Mouse (Mus musculus) forebrain, postnatal 0 days (tissue): ENCODE results near the gene Ppp1r12b. TPM values are rescaled to one million over a fixed set of nuclear protein-coding genes. Genes with fewer than 3 reads are reported as not detected.

Source experiments
- ATAC-seq: fragments of 200-750 bp; cut with Nextera tagmentation; 2 replicates; pipeline ENCODE4 v1.8.0; 2017; ENCODE audit warnings: mild to moderate bottlenecking, moderate library complexity
- DNase-seq: peaks from one replicate; pipeline ENCODE4 v3.0.0-alpha.2; 2015
- H3K27ac ChIP-seq: fragments of 300-500 bp; sonication (generic); 2 replicates; pipeline ENCODE4 v1.5.1; 2014; ENCODE audit warnings: low read depth, mild to moderate bottlenecking, antibody characterized with exemption, low read length, moderate library complexity, mixed read lengths
- H3K27me3 ChIP-seq: fragments of 300-500 bp; sonication (generic); 2 replicates; pipeline ENCODE4 v1.6.1; 2014; ENCODE audit warnings: mild to moderate bottlenecking, low read length, mixed read lengths; ENCODE audit not compliant: insufficient read depth
- H3K36me3 ChIP-seq: fragments of 300-500 bp; sonication (generic); 2 replicates; pipeline ENCODE4 v1.6.1; 2014; ENCODE audit warnings: mild to moderate bottlenecking, moderate library complexity; ENCODE audit not compliant: insufficient read depth
- H3K4me1 ChIP-seq: fragments of 300-500 bp; sonication (generic); 2 replicates; pipeline ENCODE4 v1.6.1; 2014; ENCODE audit warnings: antibody characterized with exemption; ENCODE audit not compliant: insufficient read depth
- H3K4me2 ChIP-seq: fragments of 300-500 bp; sonication (generic); 2 replicates; pipeline ENCODE4 v1.6.1; 2014; ENCODE audit warnings: low read depth, mild to moderate bottlenecking, moderate library complexity
- H3K4me3 ChIP-seq: fragments of 300-500 bp; sonication (generic); 2 replicates; pipeline ENCODE4 v1.5.1; 2014; ENCODE audit warnings: low read depth, low read length, mixed read lengths
- H3K9ac ChIP-seq: fragments of 300-500 bp; sonication (generic); 2 replicates; pipeline ENCODE4 v1.6.1; 2014; ENCODE audit warnings: mild to moderate bottlenecking
- H3K9me3 ChIP-seq: fragments of 300-500 bp; sonication (generic); 2 replicates; pipeline ENCODE4 v1.6.1; 2016; ENCODE audit warnings: low read length
- CTCF ChIP-seq: sonication (generic); IDR thresholded peaks from 2 replicates; pipeline ENCODE4 v1.5.1; 2016; ENCODE audit warnings: antibody characterized with exemption, control low read depth, low read depth
- WGBS: fragments of 180-500 bp; shearing (Covaris S2); extraction: QIAGEN DNeasy Blood & Tissue Kit; methylation state at CpG from one replicate; pipeline ENCODE4 v1.1.7; 2014; 5-methylcytosine and 5-hydroxymethylcytosine counted together
- polyA plus RNA-seq: library from polyadenylated mRNA; unstranded; fragments of >200 nt; fragmentation: Nextera tagmentation; extraction: Ambion mirVana; gene quantifications from 2 replicates; pipeline ENCODE4 v1.2.1, GENCODE M21; 2015
- total RNA-seq: library from RNA; depleted of rRNA; stranded (reverse); fragments of >200 nt; gene quantifications from 2 replicates; pipeline ENCODE4 v1.2.3, GENCODE M21; 2014

Ppp1r12b gene
- total and polyA plus RNA-seq, 2 experiments from 2014 or later = 12.4 to 39.9 TPM

DNA sequence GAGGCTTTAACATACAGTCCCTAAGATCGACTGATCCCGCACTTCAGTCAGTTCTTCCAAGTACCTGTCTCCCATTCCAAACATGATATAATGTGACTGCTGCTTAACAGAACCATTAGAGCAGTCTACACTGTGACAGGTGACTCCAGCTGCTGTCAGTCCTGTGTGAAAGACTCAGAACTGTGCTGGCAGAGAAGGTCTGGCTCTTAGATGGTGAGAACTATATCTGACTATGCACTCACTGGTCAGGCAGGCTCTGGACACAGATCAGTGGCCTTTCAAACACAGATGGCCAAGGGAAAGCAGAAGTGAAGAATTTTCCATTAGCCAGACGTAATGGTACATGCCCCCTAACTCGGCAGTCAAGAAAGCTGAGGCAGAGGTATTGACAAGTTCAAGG lies 43.9 kb downstream of the Ppp1r12b start:
- DNase-seq (no peak), ATAC-seq (no peak)
- H3K4me3 ChIP-seq = no peak overlapping the region
- no peak overlapping the region for H3K27ac ChIP-seq
- H3K27me3 ChIP-seq = no peaks in the 10 kb centered on the region
- H3K9me3 ChIP-seq = no peaks in the 10 kb centered on the region
- no peak overlapping the region for H3K9ac ChIP-seq
- 86% methylated on average over 4 of the region's 4 CpGs for WGBS
- no peaks in the 10 kb centered on the region for H3K36me3 ChIP-seq
- no peak for TF ChIP-seq CTCF
- H3K4me1 ChIP-seq = no peaks in the 10 kb centered on the region
- H3K4me2 ChIP-seq = no peak overlapping the region

GRCm38 (mm10) chr1:134910037-134910436 lies 45.7 kb downstream of the Ppp1r12b start:
- H3K27me3 ChIP-seq = no peaks in the 10 kb centered on the region
- H3K36me3 ChIP-seq = no peaks in the 10 kb centered on the region
- ATAC-seq (no peak), DNase-seq (no peak)
- H3K9me3 ChIP-seq = no peaks in the 10 kb centered on the region
- H3K27ac ChIP-seq = no peak overlapping the region
- no peak for TF ChIP-seq CTCF
- no peaks in the 10 kb centered on the region for H3K4me1 ChIP-seq
- no peak overlapping the region for H3K4me2 ChIP-seq
- H3K4me3 ChIP-seq = no peak overlapping the region
- no peak overlapping the region for H3K9ac ChIP-seq
- WGBS = 25% methylated on average over 3 of the region's 3 CpGs

GRCm38 (mm10) chr1:134909442-134909841 lies 46.3 kb downstream of the Ppp1r12b start:
- Histone ChIP-seq H3K27me3 (no peaks in the 10 kb centered on the region), H3K9me3 (no peaks in the 10 kb centered on the region), H3K4me2 (no peak overlapping the region), H3K4me1 (no peaks in the 10 kb centered on the region), H3K9ac (no peak overlapping the region), H3K27ac (no peak overlapping the region), H3K4me3 (no peak overlapping the region), H3K36me3 (no peaks in the 10 kb centered on the region)
- ATAC-seq (no peak), DNase-seq (no peak)
- 81% methylated on average over 9 of the region's 9 CpGs for WGBS
- no peak for TF ChIP-seq CTCF

DNA sequence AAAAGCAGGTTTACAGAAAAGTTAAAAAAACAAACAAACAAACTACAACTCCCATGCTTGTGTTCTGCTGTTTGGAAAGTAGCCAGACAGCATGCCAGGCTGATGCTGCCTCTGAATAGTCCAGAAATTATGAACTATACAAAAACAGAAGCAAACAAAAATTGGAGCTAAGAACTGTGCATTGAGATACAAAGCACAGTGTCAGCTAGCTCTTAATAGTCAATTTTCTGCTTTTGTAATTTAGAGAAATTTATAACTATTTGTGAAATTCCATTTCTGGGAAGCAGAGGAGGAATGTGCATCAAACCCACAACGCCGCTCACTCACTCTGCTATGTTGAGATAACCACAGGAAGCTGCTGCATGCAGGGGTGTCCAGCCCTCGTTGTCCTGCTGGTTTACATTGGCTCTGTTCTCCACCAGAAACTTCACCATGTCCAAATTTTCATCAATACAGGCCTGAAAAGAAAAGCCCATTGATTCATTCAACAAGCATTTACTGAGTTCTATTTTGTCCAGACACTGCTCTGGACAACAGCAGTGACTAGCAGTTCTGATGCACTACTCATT lies 53.6 kb downstream of the Ppp1r12b start:
- H3K4me1 ChIP-seq = no peaks in the 10 kb centered on the region
- no peak overlapping the region for H3K4me2 ChIP-seq
- H3K27me3 ChIP-seq = no peaks in the 10 kb centered on the region
- WGBS = 64% methylated on average over 3 of the region's 3 CpGs
- no peaks in the 10 kb centered on the region for H3K36me3 ChIP-seq
- ATAC-seq (no peak), DNase-seq (no peak)
- no peak overlapping the region for H3K4me3 ChIP-seq
- H3K9ac ChIP-seq = no peak overlapping the region
- H3K9me3 ChIP-seq = no peaks in the 10 kb centered on the region
- TF ChIP-seq CTCF = no peak
- no peak overlapping the region for H3K27ac ChIP-seq

- no peaks in the 10 kb centered on the region for H3K9me3 ChIP-seq
- TF ChIP-seq CTCF = no peak
- H3K4me1 ChIP-seq = no peaks in the 10 kb centered on the region
- H3K27me3 ChIP-seq = no peaks in the 10 kb centered on the region
- no peak overlapping the region for H3K27ac ChIP-seq
- H3K9ac ChIP-seq = no peak overlapping the region
- ATAC-seq (no peak), DNase-seq (no peak)
- 97% methylated on average over 6 of the region's 6 CpGs for WGBS
- no peak overlapping the region for H3K4me3 ChIP-seq
- no peak overlapping the region for H3K4me2 ChIP-seq
- peaks cover 13% of the 10 kb centered on the region for H3K36me3 ChIP-seq
Observed at GRCm38 (mm10) chr1:134896008-134896407, 59.7 kb downstream of the Ppp1r12b start.

GRCm38 (mm10) chr1:134894803-134895202 lies 60.9 kb downstream of the Ppp1r12b start:
- no peaks in the 10 kb centered on the region for H3K9me3 ChIP-seq
- no peak for TF ChIP-seq CTCF
- no peak overlapping the region for H3K9ac ChIP-seq
- peaks cover 13% of the 10 kb centered on the region for H3K36me3 ChIP-seq
- no peak overlapping the region for H3K27ac ChIP-seq
- H3K4me2 ChIP-seq = no peak overlapping the region
- DNase-seq (no peak), ATAC-seq (no peak)
- H3K4me1 ChIP-seq = no peaks in the 10 kb centered on the region
- H3K4me3 ChIP-seq = no peak overlapping the region
- no peaks in the 10 kb centered on the region for H3K27me3 ChIP-seq
- WGBS = 91% methylated on average over 3 of the region's 3 CpGs

DNA sequence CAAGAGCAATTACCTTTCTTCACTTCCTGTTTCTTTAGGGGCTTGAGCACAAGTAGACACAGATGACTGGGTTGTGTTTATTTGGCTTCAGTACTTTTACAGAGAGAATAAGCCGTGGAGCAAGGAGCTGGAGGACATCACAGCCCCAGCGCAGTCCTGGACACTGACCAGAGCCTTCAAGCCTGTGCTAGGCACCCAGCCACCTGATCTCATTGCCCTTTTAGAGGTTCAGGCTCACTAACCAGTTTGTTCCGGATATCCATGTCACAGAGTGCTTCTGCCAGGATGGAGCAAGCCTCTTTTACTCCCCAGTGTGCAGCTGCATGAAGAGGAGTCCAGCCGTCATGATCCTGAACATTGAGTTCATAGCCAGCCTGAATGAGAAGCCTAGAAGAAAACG lies 63.8 kb downstream of the Ppp1r12b start:
- WGBS = 96% methylated on average over 5 of the region's 5 CpGs
- no peaks in the 10 kb centered on the region for H3K9me3 ChIP-seq
- H3K4me3 ChIP-seq = no peak overlapping the region
- H3K27me3 ChIP-seq = no peaks in the 10 kb centered on the region
- no peak for TF ChIP-seq CTCF
- ATAC-seq = no peak
- no peak overlapping the region for H3K27ac ChIP-seq
- peaks cover 20% of the 10 kb centered on the region for H3K36me3 ChIP-seq
- H3K4me1 ChIP-seq = no peaks in the 10 kb centered on the region
- H3K9ac ChIP-seq = no peak overlapping the region
- no peak overlapping the region for H3K4me2 ChIP-seq
- DNase-seq = no peak

GRCm38 (mm10) chr1:134889629-134890028 lies 66.1 kb downstream of the Ppp1r12b start:
- Histone ChIP-seq H3K9ac (no peak overlapping the region), H3K4me1 (no peaks in the 10 kb centered on the region), H3K4me2 (no peak overlapping the region), H3K4me3 (no peak overlapping the region), H3K36me3 (peaks cover 29% of the 10 kb centered on the region), H3K27me3 (no peaks in the 10 kb centered on the region), H3K9me3 (no peaks in the 10 kb centered on the region), H3K27ac (no peak overlapping the region)
- ATAC-seq = no peak
- no peak for DNase-seq
- TF ChIP-seq CTCF = no peak
- 88% methylated on average over 6 of the region's 6 CpGs for WGBS
